Mouse (Mus musculus) heart, embryonic 15.5 days (tissue): Measurements from ENCODE around the gene Cfap43. TPM values are rescaled to one million over a fixed set of nuclear protein-coding genes. Genes with fewer than 3 reads are reported as not detected.

Experiments used
- ATAC-seq: fragments of 200-750 bp; cut with Nextera tagmentation; replicated peaks from 2 replicates; pipeline ENCODE4 v1.8.0; 2017; ENCODE audit warnings: low read depth, moderate TSS enrichment; ENCODE audit not compliant: insufficient number of reproducible peaks, insufficient read depth, low FRiP score
- H3K27ac ChIP-seq: fragments of 300-500 bp; sonication (generic); 2 replicates; pipeline ENCODE4 v1.5.1; 2015; ENCODE audit warnings: mild to moderate bottlenecking, inconsistent platforms
- H3K27me3 ChIP-seq: fragments of 300-500 bp; sonication (generic); 2 replicates; pipeline ENCODE4 v1.6.1; 2015; ENCODE audit warnings: inconsistent platforms
- H3K36me3 ChIP-seq: fragments of 300-500 bp; sonication (generic); 2 replicates; pipeline ENCODE4 v1.6.1; 2015; ENCODE audit warnings: mild to moderate bottlenecking, inconsistent platforms
- H3K4me1 ChIP-seq: fragments of 300-500 bp; sonication (generic); replicated peaks from 2 replicates; pipeline ENCODE4 v1.6.1; 2015; ENCODE audit warnings: inconsistent platforms
- H3K4me2 ChIP-seq: fragments of 300-500 bp; sonication (generic); 2 replicates; pipeline ENCODE4 v1.6.1; 2015; ENCODE audit warnings: inconsistent platforms, mild to moderate bottlenecking, moderate library complexity
- H3K4me3 ChIP-seq: fragments of 300-500 bp; sonication (generic); 2 replicates; pipeline ENCODE4 v1.5.1; 2015; ENCODE audit warnings: mild to moderate bottlenecking, inconsistent platforms
- H3K9ac ChIP-seq: fragments of 300-500 bp; sonication (generic); 2 replicates; pipeline ENCODE4 v1.6.1; 2015; ENCODE audit warnings: mild to moderate bottlenecking, inconsistent platforms
- H3K9me3 ChIP-seq: fragments of 300-500 bp; sonication (generic); replicated peaks from 2 replicates; pipeline ENCODE4 v1.6.1; 2016; ENCODE audit warnings: inconsistent platforms
- whole genome bisulfite sequencing: fragments of 180-500 bp; shearing (Covaris S2); methylation state at CpG from one replicate; pipeline ENCODE4 v1.1.7; 2015; ENCODE audit warnings: mixed read lengths; 5-methylcytosine and 5-hydroxymethylcytosine counted together
- polyA plus RNA-seq: library from polyadenylated mRNA; unstranded; fragments of >200 nt; fragmentation: Nextera tagmentation; extraction: Ambion mirVana; gene quantifications from 2 replicates; pipeline ENCODE4 v1.2.1, GENCODE M21; 2015

Gene Cfap43
- polyA plus RNA-seq, 1 experiment from 2014 or later = 0.08 TPM

DNA sequence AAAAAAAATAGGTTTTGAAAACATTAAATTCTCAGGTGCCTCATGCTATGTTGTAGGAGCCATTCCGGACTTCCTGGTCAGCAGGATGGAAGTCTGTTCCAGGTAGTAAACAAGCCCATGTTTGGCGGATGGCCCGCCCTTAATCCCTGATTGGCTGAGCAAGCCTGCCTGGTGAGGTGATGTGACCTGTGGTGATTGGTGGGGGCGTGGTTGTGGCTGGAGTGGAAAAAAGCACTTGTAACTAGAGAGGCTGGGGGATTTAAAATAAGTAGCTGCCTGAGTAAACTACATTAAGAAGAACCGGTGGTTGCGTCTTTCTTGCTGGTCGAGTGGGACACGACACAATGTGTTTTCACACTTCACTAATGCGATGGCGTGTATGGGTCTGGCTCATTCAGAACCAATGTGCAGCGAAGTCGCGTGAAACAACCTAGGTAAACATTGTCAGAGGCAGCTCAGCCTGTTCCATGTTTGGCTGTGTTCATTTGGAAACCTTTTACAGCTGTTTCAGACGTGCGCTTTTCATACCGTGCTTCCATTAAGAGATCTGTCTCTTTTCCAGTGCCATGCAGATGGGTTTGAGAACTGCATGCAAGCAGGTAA is 15.7 kb upstream of the Cfap43 start:
- ATAC-seq = no peak
- WGBS = 68% methylated on average over 16 of the region's 16 CpGs
- no peak overlapping the region for H3K4me2 ChIP-seq
- peaks cover 9% of the 10 kb centered on the region for H3K4me1 ChIP-seq
- no peak overlapping the region for H3K4me3 ChIP-seq
- H3K9me3 ChIP-seq = no peaks in the 10 kb centered on the region
- H3K27me3 ChIP-seq = peaks cover 9% of the 10 kb centered on the region
- H3K9ac ChIP-seq = no peak overlapping the region
- no peaks in the 10 kb centered on the region for H3K36me3 ChIP-seq
- no peak overlapping the region for H3K27ac ChIP-seq

- Histone ChIP-seq H3K36me3 (no peaks in the 10 kb centered on the region), H3K4me2 (no peak overlapping the region), H3K27me3 (peaks cover 7% of the 10 kb centered on the region), H3K9me3 (no peaks in the 10 kb centered on the region), H3K4me1 (peaks cover 9% of the 10 kb centered on the region), H3K4me3 (no peak overlapping the region), H3K27ac (no peak overlapping the region), H3K9ac (no peak overlapping the region)
- 88% methylated on average over 8 of the region's 8 CpGs for WGBS
- ATAC-seq = no peak
Observed at GRCm38 (mm10) chr19:47934146-47934545, 15.1 kb upstream of the Cfap43 start.

GRCm38 (mm10) chr19:47931982-47932638 is 13.0 kb upstream of the Cfap43 start:
- WGBS = 36% methylated on average over 7 of the region's 7 CpGs
- H3K27ac ChIP-seq = no peak overlapping the region
- H3K4me3 ChIP-seq = no peak overlapping the region
- H3K27me3 ChIP-seq = no peaks in the 10 kb centered on the region
- H3K9ac ChIP-seq = no peak overlapping the region
- H3K4me1 ChIP-seq = no peaks in the 10 kb centered on the region; the same call in 1 of the 2 replicates
- no peaks in the 10 kb centered on the region for H3K36me3 ChIP-seq
- no peak for ATAC-seq
- no peak overlapping the region for H3K4me2 ChIP-seq
- no peaks in the 10 kb centered on the region for H3K9me3 ChIP-seq

DNA sequence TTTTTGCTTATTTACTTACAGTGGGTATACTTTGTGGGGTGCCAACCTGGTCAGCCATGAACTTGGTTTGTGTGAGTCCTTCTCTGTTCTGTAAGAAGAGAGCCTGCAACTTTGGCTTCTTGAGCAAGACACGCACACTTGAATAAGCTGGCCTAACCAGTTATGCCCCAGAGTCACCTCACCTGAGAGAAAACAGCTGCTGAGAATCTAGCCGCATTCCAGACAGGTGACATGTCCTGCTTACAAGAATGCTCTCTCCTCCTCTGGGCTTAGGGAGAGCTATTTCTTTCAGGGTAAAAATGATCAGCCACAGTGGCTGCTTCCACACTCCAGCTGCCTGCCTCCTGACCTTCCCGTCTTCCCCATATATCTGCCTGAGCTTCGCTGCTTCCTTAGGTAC is 10.0 kb upstream of the Cfap43 start:
- no peak overlapping the region for H3K4me3 ChIP-seq
- no peaks in the 10 kb centered on the region for H3K36me3 ChIP-seq
- H3K27me3 ChIP-seq = no peaks in the 10 kb centered on the region
- H3K4me1 ChIP-seq = 0 out of 2 replicates have a peak, but pooled peaks cover 2% of the 10 kb centered on the region
- no peak for ATAC-seq
- no peak overlapping the region for H3K4me2 ChIP-seq
- no peak overlapping the region for H3K9ac ChIP-seq
- 74% methylated on average over 4 of the region's 4 CpGs for WGBS
- no peak overlapping the region for H3K27ac ChIP-seq
- no peaks in the 10 kb centered on the region for H3K9me3 ChIP-seq

- 78% methylated on average over 2 of the region's 2 CpGs for WGBS
- H3K4me1 ChIP-seq = 0 out of 2 replicates have a peak, but pooled peaks cover 2% of the 10 kb centered on the region
- H3K4me2 ChIP-seq = no peak overlapping the region
- no peak for ATAC-seq
- H3K9me3 ChIP-seq = no peaks in the 10 kb centered on the region
- no peaks in the 10 kb centered on the region for H3K36me3 ChIP-seq
- H3K27me3 ChIP-seq = no peaks in the 10 kb centered on the region
- no peak overlapping the region for H3K27ac ChIP-seq
- no peak overlapping the region for H3K9ac ChIP-seq
- no peak overlapping the region for H3K4me3 ChIP-seq
Observed at GRCm38 (mm10) chr19:47927032-47927431, 7.9 kb upstream of the Cfap43 start.

DNA sequence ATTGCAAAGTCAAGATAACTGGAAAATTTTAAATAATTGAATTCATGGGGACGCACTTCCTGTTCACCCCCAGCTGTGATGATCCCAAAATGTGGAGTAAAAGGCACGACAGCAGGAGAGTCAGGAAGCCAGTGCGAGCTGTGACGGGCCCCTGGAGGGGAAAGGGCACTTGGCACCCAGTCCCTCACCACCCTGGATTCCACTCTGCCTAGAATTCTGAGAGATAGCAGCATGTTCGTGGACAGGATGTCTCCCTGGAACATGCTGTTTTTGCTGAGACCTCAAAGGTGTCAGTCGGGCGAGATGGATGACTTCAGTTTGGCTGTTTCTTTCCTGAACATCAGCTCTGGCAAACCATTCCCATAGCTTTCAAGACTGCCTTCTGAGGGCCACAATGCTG is 6.7 kb upstream of the Cfap43 start:
- ATAC-seq = no peak

GRCm38 (mm10) chr19:47919966-47920375 is 884 bp upstream of the Cfap43 start:
- Histone ChIP-seq H3K36me3 (no peaks in the 10 kb centered on the region), H3K9me3 (no peaks in the 10 kb centered on the region), H3K9ac (peak overlapping the region; percentile 92), H3K4me1 (peaks cover 38% of the 10 kb centered on the region), H3K27ac (peak overlapping the region; percentile 98), H3K4me2 (peak overlapping the region; percentile 80), H3K27me3 (no peaks in the 10 kb centered on the region), H3K4me3 (peak overlapping the region; percentile 88)
- ATAC-seq = peak; percentile 66
- WGBS = 1% methylated on average over 8 of the region's 8 CpGs

More for the DNA sequence above, 6.7 kb upstream of the Cfap43 start:
- H3K27me3 ChIP-seq = no peaks in the 10 kb centered on the region
- no peak overlapping the region for H3K27ac ChIP-seq
- H3K36me3 ChIP-seq = no peaks in the 10 kb centered on the region
- H3K9ac ChIP-seq = no peak overlapping the region
- peaks cover 7% of the 10 kb centered on the region for H3K4me1 ChIP-seq
- no peak overlapping the region for H3K4me2 ChIP-seq
- WGBS = 64% methylated on average over 7 of the region's 7 CpGs
- no peak overlapping the region for H3K4me3 ChIP-seq
- H3K9me3 ChIP-seq = no peaks in the 10 kb centered on the region

- H3K27me3 ChIP-seq = no peaks in the 10 kb centered on the region
- H3K4me2 ChIP-seq = peak overlapping the region; percentile 80
- no peaks in the 10 kb centered on the region for H3K9me3 ChIP-seq
- peak overlapping the region; percentile 98 for H3K27ac ChIP-seq
- H3K36me3 ChIP-seq = no peaks in the 10 kb centered on the region
- H3K4me1 ChIP-seq = peaks cover 38% of the 10 kb centered on the region
- H3K9ac ChIP-seq = peak overlapping the region; percentile 92
- peak overlapping the region; percentile 88 for H3K4me3 ChIP-seq
- under 1% methylated on average over 29 of the region's 29 CpGs for WGBS
- ATAC-seq = peak; percentile 7; the same call in 1 of the 2 replicates
Observed at GRCm38 (mm10) chr19:47918455-47919101, 509 bp downstream of the Cfap43 start.

GRCm38 (mm10) chr19:47918016-47918415 is 1.1 kb downstream of the Cfap43 start:
- Histone ChIP-seq H3K4me3 (peak overlapping the region; percentile 88), H3K27me3 (no peaks in the 10 kb centered on the region), H3K36me3 (no peaks in the 10 kb centered on the region), H3K9ac (peak overlapping the region; percentile 92), H3K4me1 (peaks cover 38% of the 10 kb centered on the region), H3K4me2 (peak overlapping the region; percentile 80), H3K9me3 (no peaks in the 10 kb centered on the region), H3K27ac (peak overlapping the region; percentile 98)
- no peak for ATAC-seq
- WGBS = 19% methylated on average over 9 of the region's 9 CpGs

DNA sequence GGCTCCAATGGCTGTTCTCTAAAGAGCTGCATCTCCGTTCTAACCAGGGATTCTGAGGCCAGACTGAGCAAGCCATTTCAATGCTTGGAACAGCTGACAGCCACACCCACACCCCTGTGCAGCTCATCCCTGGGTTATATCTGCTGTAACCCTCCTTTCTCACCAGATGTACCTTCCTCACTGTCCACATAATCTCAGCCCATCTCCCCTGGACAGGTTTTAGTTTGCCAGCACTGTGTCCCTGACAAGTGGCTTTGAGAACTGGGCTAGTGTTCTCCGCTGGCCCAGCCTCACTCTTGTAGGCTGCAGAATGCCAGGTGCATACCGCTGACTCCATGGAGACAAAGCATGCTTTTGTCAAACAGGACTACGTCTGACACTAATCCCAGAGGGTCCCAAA is 1.7 kb downstream of the Cfap43 start:
- no peaks in the 10 kb centered on the region for H3K9me3 ChIP-seq
- H3K27ac ChIP-seq = peak overlapping the region; percentile 98
- peak overlapping the region; percentile 92 for H3K9ac ChIP-seq
- no peaks in the 10 kb centered on the region for H3K27me3 ChIP-seq
- H3K4me3 ChIP-seq = peak overlapping the region; percentile 88
- H3K4me2 ChIP-seq = peak overlapping the region; percentile 80
- H3K4me1 ChIP-seq = peaks cover 40% of the 10 kb centered on the region
- no peak for ATAC-seq
- 35% methylated on average over 4 of the region's 4 CpGs for WGBS
- H3K36me3 ChIP-seq = no peaks in the 10 kb centered on the region

DNA sequence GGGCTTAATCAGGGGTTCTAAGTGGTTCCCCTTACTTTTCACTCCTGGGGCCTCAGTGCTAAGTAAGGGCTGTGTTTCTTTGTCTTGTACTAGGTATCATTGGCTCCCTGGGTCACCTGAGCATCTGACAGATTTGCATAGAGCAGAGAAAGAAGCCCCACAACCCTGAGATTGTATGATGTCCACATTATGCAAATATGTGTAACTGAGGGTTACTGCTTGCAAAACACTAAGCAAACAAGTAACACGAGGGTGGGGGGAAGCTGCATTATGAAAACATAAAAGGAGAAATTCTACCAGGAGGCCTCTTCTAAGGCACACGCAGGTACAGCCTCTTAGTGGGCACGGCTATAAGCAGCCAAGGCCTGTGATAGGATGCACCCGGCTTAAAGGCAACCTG is 3.8 kb downstream of the Cfap43 start:
- no peak overlapping the region for H3K4me3 ChIP-seq
- no peaks in the 10 kb centered on the region for H3K9me3 ChIP-seq
- H3K27ac ChIP-seq = no peak overlapping the region
- H3K9ac ChIP-seq = no peak overlapping the region
- H3K4me2 ChIP-seq = no peak overlapping the region
- H3K4me1 ChIP-seq = peaks cover 53% of the 10 kb centered on the region
- H3K36me3 ChIP-seq = no peaks in the 10 kb centered on the region
- ATAC-seq = no peak
- H3K27me3 ChIP-seq = no peaks in the 10 kb centered on the region
- WGBS = 78% methylated on average over 4 of the region's 4 CpGs
